Mouse (Mus musculus) midbrain, embryonic 12.5 days (tissue): ENCODE data around the gene Snap91. TPM values are rescaled to one million over a fixed set of nuclear protein-coding genes. Genes with fewer than 3 reads are reported as not detected.
A peak's percentile ranks its signal among the peaks of the same experiment; 100 is the strongest.

Source experiments
- ATAC-seq: fragments of 200-750 bp; cut with Nextera tagmentation; 2 replicates; pipeline ENCODE4 v1.8.0; 2017; ENCODE audit warnings: low read depth, moderate TSS enrichment, moderate library complexity; ENCODE audit not compliant: low FRiP score
- H3K27ac ChIP-seq: fragments of 300-500 bp; sonication (generic); replicated peaks from 2 replicates; pipeline ENCODE4 v1.5.1; 2016; ENCODE audit warnings: mild to moderate bottlenecking
- H3K27me3 ChIP-seq: fragments of 300-500 bp; sonication (generic); 2 replicates; pipeline ENCODE4 v1.6.1; 2016; ENCODE audit warnings: mild to moderate bottlenecking
- H3K36me3 ChIP-seq: fragments of 300-500 bp; sonication (generic); 2 replicates; pipeline ENCODE4 v1.6.1; 2016
- H3K4me1 ChIP-seq: fragments of 300-500 bp; sonication (generic); 2 replicates; pipeline ENCODE4 v1.6.1; 2016
- H3K4me2 ChIP-seq: fragments of 300-500 bp; sonication (generic); replicated peaks from 2 replicates; pipeline ENCODE4 v1.6.1; 2016; ENCODE audit warnings: mild to moderate bottlenecking, moderate library complexity
- H3K4me3 ChIP-seq: fragments of 300-500 bp; sonication (generic); 2 replicates; pipeline ENCODE4 v1.5.1; 2016; ENCODE audit warnings: mild to moderate bottlenecking
- H3K9ac ChIP-seq: fragments of 300-500 bp; sonication (generic); replicated peaks from 2 replicates; pipeline ENCODE4 v1.6.1; 2016; ENCODE audit warnings: mild to moderate bottlenecking, moderate library complexity
- H3K9me3 ChIP-seq: fragments of 300-500 bp; sonication (generic); 2 replicates; pipeline ENCODE4 v1.6.1; 2016; ENCODE audit warnings: mild to moderate bottlenecking
- WGBS: fragments of 180-500 bp; shearing (Covaris S2); methylation state at CpG from one replicate; pipeline ENCODE4 v1.1.7; 2016; 5-methylcytosine and 5-hydroxymethylcytosine counted together
- polyA plus RNA-seq: library from polyadenylated mRNA; unstranded; fragments of >200 nt; fragmentation: Nextera tagmentation; extraction: Ambion mirVana; gene quantifications from 2 replicates; pipeline ENCODE4 v1.2.1, GENCODE M21; 2016

Gene Snap91
- polyA plus RNA-seq, 1 experiment from 2014 or later = 39.3 TPM

DNA sequence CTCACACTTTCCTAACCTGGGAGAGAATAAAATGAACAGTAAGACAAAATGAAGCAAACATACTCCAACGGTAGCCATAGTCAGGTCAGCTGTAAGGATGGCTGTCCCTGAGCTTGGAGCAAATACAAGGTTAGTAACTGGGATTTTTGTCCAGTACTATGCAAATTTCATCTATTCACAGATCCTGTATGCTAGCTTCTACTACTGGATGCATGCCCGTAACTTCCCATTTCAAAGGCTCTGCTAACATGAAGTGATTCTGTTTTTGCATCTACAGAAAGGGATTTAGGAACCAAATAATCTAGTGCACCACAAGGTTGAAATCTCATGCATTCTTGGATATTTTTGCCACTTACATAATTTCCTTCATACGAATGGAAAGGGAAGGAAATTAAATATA lies 70.2 kb downstream of the Snap91 start:
- Histone ChIP-seq H3K27ac (no peak overlapping the region), H3K36me3 (no peaks in the 10 kb centered on the region), H3K4me2 (no peak overlapping the region), H3K4me3 (no peak overlapping the region), H3K27me3 (no peaks in the 10 kb centered on the region), H3K4me1 (0 out of 2 replicates have a peak, but pooled peaks cover 4% of the 10 kb centered on the region), H3K9me3 (no peaks in the 10 kb centered on the region), H3K9ac (no peak overlapping the region)
- no peak for ATAC-seq
- WGBS = 84% methylated on average over 3 of the region's 3 CpGs

DNA sequence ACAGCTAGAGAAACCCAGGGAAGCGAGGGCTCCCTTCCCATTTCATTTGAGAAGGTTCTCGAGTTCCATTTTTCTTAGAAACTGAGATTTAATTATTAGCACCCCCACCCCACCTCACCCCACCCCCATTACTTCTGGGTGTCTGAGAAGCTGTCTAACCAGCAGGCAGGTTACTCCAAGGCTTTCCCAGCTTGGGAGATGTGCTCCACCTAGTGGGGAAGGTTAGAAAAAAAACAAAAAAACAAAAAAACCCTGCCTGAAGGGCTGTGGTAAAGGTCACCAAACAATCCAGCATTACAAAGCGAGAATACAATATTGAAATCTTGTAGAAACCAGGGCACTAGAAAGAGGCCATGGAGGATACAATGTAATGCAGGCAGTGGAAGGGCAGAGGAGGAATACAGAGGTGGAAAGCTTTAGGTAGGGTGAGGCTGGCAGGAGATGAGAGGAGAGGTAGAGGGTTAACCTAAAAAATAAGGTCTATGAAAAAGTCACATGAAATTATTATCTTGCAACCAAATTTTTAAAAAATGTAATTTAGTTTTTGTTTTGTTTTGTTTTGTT lies 79.8 kb downstream of the Snap91 start:
- Histone ChIP-seq H3K9me3 (no peaks in the 10 kb centered on the region), H3K27ac (no peak overlapping the region), H3K4me2 (no peak overlapping the region), H3K36me3 (no peaks in the 10 kb centered on the region; the same call in 1 of the 2 replicates), H3K4me1 (no peaks in the 10 kb centered on the region), H3K4me3 (no peak overlapping the region), H3K27me3 (no peaks in the 10 kb centered on the region), H3K9ac (no peak overlapping the region)
- peak; percentile 56; the same call in 1 of the 2 replicates for ATAC-seq
- WGBS = 22% methylated on average over 3 of the region's 3 CpGs

DNA sequence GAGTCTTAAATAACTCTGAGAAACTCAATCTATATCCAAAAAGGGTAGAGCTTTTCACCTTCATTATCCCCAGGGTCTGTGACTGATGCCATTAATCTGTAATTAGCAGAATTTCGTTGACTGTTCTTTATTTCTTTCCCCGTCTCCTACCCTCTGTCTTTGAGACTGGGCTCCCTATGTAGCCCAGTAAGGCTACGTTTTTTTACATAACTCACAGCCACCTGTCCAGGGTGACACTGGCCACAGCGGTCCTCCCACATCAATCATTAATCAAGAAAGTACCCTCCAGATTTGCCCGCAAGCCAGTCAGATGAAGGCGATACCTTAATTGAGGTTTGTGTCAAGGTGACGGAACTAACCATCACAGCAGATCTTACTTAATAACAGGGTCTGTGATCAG lies 81.4 kb downstream of the Snap91 start:
- H3K9ac ChIP-seq = no peak overlapping the region
- WGBS = 85% methylated on average over 7 of the region's 7 CpGs
- no peaks in the 10 kb centered on the region for H3K36me3 ChIP-seq
- ATAC-seq = no peak
- H3K4me1 ChIP-seq = no peaks in the 10 kb centered on the region
- no peaks in the 10 kb centered on the region for H3K27me3 ChIP-seq
- H3K4me3 ChIP-seq = no peak overlapping the region
- H3K4me2 ChIP-seq = no peak overlapping the region
- no peaks in the 10 kb centered on the region for H3K9me3 ChIP-seq
- H3K27ac ChIP-seq = no peak overlapping the region

DNA sequence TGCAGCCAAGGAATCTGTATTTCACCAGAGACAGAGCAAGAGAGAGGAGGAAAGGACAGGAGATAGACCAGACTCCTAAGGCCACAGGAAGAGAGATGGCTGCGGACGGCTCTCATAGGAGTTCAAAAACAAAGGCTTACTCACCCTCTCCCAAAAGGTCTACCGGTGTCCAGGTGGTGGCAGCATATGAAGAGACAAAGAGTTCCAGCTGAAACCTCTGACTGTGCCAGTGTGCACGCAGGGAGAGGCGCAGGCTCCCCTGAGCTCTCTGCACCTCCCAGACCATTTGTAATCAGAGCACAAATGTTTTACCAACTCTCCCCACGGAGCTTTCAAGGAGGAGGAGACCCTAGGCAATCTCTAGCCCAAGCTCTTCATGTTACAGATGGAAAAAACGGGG lies 81.8 kb downstream of the Snap91 start:
- Histone ChIP-seq H3K9ac (no peak overlapping the region), H3K9me3 (no peaks in the 10 kb centered on the region), H3K27ac (no peak overlapping the region), H3K4me2 (no peak overlapping the region), H3K36me3 (no peaks in the 10 kb centered on the region), H3K4me1 (no peaks in the 10 kb centered on the region), H3K27me3 (no peaks in the 10 kb centered on the region), H3K4me3 (no peak overlapping the region)
- 46% methylated on average over 7 of the region's 7 CpGs for WGBS
- no peak for ATAC-seq

DNA sequence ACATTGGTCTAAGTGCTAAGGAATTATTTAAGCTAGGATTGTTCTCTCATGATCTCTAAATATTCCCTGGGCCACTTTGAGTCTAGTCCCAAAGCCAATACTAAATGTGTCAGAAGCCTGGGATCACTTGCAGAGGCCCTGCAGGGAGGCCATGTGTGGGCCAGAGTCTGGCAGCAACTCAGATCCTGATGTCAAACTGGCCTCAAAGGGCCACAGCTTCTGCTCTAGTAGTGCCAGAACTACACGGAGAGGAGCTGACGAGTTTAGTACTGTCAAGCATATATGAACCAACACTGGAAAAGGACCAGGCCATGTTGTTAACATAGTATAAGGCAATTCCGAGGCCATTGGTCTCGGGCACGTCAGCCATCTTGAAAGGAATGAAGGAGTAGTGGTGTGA lies 82.3 kb downstream of the Snap91 start:
- Histone ChIP-seq H3K36me3 (no peaks in the 10 kb centered on the region), H3K4me2 (no peak overlapping the region), H3K27ac (no peak overlapping the region), H3K9ac (no peak overlapping the region), H3K4me3 (no peak overlapping the region), H3K27me3 (no peaks in the 10 kb centered on the region), H3K9me3 (no peaks in the 10 kb centered on the region), H3K4me1 (no peaks in the 10 kb centered on the region)
- 93% methylated on average over 5 of the region's 5 CpGs for WGBS
- ATAC-seq = no peak

DNA sequence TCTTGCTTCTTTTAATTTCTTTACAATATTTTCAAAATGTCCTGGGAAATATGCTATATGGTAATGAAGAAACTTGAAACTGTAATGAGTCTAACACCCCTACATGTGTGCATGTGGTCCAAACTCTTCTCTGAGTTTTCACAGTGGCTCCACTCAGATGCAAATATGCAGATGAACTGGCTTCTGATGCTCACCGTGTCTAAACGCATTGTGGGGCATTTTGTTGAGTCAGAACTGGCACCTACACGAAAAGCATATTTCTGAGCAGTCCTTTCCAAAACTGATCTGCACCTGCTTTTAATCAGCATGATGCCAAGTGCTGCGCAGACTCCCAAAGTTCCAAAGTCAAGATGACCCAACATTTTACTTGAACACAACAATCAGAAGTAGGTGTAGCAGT lies 82.9 kb downstream of the Snap91 start:
- WGBS = 87% methylated on average over 4 of the region's 4 CpGs
- ATAC-seq = no peak
- Histone ChIP-seq H3K4me2 (no peak overlapping the region), H3K9me3 (no peaks in the 10 kb centered on the region), H3K27me3 (no peaks in the 10 kb centered on the region), H3K4me3 (no peak overlapping the region), H3K4me1 (no peaks in the 10 kb centered on the region), H3K9ac (no peak overlapping the region), H3K36me3 (no peaks in the 10 kb centered on the region), H3K27ac (no peak overlapping the region)

DNA sequence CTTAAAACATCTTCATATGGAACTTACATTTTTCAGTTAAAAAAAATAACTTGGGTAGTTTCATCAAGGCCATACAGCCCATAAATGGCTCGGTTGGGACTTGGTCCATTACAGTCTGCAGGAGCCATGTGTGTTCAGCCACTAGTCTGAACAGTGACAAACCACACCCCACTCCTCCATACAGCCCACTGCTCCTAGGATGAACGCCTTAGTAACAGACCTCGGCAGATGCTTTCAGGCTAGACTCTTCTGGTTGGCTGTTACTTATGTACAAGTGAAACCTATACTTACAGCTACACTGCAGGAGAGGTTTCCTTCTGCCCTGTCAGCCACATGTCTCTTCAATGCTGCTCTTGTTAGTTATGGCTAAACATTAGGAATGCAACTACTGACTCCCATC lies 85.2 kb downstream of the Snap91 start:
- Histone ChIP-seq H3K27ac (no peak overlapping the region), H3K4me1 (no peaks in the 10 kb centered on the region), H3K4me3 (no peak overlapping the region), H3K9ac (no peak overlapping the region), H3K27me3 (no peaks in the 10 kb centered on the region), H3K4me2 (no peak overlapping the region), H3K9me3 (no peaks in the 10 kb centered on the region), H3K36me3 (no peaks in the 10 kb centered on the region)
- WGBS = 67% methylated on average over 3 of the region's 3 CpGs
- no peak for ATAC-seq

DNA sequence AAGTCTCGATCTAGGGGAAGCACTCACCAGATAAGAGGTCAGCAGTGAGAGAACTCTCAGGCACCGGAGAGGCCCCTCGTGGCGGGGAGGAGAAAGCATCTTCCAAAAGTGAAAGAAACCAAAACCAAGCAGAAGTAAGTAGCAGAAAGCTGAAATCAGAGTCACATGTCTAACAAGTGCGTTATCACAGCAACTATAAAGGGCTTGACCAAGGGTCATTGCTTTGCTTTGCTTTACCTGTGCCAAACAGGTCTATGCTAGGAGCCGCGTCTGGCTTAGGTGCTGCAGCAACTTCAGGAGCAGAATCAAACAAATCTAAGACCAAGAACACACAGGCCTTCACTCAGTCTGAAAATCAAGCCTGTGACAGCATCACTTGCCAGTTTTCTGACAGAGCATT lies 88.5 kb downstream of the Snap91 start:
- H3K4me1 ChIP-seq = no peaks in the 10 kb centered on the region
- H3K9me3 ChIP-seq = no peaks in the 10 kb centered on the region
- no peak overlapping the region for H3K4me2 ChIP-seq
- no peak for ATAC-seq
- H3K4me3 ChIP-seq = no peak overlapping the region
- H3K36me3 ChIP-seq = no peaks in the 10 kb centered on the region
- 88% methylated on average over 7 of the region's 7 CpGs for WGBS
- no peak overlapping the region for H3K9ac ChIP-seq
- H3K27me3 ChIP-seq = no peaks in the 10 kb centered on the region
- no peak overlapping the region for H3K27ac ChIP-seq

DNA sequence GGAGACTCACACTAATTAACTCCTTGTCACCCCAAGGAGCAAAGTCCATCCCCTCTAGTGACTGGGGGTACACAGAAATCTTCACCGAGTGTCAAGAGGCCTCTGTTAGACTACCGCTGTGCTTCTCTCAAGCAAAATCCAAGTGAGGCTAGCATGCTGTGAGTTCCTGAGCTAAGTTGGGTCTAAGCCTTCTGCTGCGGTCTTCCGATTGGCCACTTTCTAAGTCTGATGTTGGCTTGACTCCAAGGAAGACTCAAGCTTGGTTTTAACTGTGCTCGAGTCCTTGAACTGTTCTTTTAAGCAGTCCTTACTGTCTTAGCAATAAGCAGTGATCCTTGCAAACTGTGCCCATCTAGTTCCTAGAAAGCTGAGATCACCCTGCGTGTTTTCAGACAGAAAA lies 91.3 kb downstream of the Snap91 start:
- Histone ChIP-seq H3K9me3 (no peaks in the 10 kb centered on the region), H3K27me3 (no peaks in the 10 kb centered on the region), H3K9ac (no peak overlapping the region), H3K4me3 (no peak overlapping the region), H3K36me3 (no peaks in the 10 kb centered on the region), H3K4me2 (no peak overlapping the region), H3K4me1 (no peaks in the 10 kb centered on the region), H3K27ac (no peak overlapping the region)
- 87% methylated on average over 6 of the region's 6 CpGs for WGBS
- no peak for ATAC-seq

DNA sequence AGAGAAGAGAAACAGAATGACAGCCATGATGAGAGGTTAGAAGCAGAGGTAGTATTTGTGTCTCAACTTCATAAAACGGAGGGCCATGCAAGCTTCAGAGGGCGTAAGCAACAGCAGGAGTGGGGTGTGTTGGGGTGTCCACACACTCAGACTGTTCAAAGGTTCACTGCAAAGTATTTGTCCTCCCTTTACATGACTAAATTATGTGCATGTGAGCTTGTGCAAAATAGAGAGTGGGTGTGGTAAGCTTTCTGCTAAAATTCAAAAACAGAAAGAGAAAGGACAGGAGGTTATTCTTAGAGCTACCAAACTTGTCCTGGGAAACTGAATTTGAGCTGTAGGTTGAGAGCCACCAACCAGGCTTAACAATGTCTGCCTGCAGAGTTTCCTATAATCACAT lies 97.6 kb downstream of the Snap91 start:
- H3K27me3 ChIP-seq = no peaks in the 10 kb centered on the region
- no peaks in the 10 kb centered on the region for H3K9me3 ChIP-seq
- no peak for ATAC-seq
- no peak overlapping the region for H3K4me2 ChIP-seq
- WGBS = 88% methylated on average over 2 of the region's 2 CpGs
- H3K4me3 ChIP-seq = no peak overlapping the region
- no peak overlapping the region for H3K9ac ChIP-seq
- H3K36me3 ChIP-seq = peaks cover 4% of the 10 kb centered on the region
- H3K27ac ChIP-seq = no peak overlapping the region
- H3K4me1 ChIP-seq = no peaks in the 10 kb centered on the region

DNA sequence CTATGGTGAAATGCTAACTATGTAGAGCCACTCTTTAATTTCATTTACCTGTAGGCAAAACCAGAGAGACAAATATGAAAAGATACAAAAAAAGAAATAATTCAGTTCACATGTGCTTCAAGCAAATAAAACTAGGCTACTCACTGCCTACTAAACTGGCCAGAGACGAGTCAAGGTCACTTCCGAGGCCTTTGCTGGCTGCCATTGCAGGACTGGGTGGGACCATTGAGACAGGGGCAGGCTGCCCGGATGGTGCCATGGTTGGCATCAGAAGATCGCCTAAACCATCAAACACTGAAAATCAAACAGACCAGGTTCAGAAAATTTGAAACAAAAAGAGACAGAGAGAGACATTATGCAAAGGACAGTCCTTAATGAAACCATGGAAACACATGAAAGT lies 99.0 kb downstream of the Snap91 start:
- Histone ChIP-seq H3K9ac (no peak overlapping the region), H3K4me1 (no peaks in the 10 kb centered on the region), H3K9me3 (no peaks in the 10 kb centered on the region), H3K36me3 (peaks cover 4% of the 10 kb centered on the region), H3K4me2 (no peak overlapping the region), H3K27me3 (no peaks in the 10 kb centered on the region), H3K27ac (no peak overlapping the region), H3K4me3 (no peak overlapping the region)
- ATAC-seq = no peak
- WGBS = 89% methylated on average over 4 of the region's 4 CpGs

DNA sequence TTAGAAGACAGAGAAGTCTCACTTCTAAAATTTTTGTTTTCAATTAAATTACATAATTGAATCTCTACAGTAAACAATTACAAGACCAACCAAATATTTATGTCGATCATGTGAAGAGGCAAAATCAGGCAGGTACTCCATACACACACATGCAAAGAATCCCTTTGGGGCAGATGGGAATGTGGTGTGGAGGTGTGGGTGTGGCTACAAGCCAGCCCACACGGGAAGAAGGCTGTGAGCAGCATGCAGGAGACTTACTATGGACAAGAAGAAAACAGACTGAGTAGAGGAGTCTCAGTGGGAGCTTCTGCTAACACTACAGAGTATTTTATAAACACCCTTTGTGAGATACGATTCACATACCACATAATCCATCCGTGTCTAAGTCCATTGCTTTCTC lies 102.2 kb downstream of the Snap91 start:
- Histone ChIP-seq H3K9ac (no peak overlapping the region), H3K4me3 (no peak overlapping the region), H3K9me3 (no peaks in the 10 kb centered on the region), H3K27ac (no peak overlapping the region), H3K4me2 (no peak overlapping the region), H3K27me3 (no peaks in the 10 kb centered on the region), H3K36me3 (peaks cover 21% of the 10 kb centered on the region), H3K4me1 (no peaks in the 10 kb centered on the region)
- no peak for ATAC-seq
- 84% methylated on average over 4 of the region's 4 CpGs for WGBS

DNA sequence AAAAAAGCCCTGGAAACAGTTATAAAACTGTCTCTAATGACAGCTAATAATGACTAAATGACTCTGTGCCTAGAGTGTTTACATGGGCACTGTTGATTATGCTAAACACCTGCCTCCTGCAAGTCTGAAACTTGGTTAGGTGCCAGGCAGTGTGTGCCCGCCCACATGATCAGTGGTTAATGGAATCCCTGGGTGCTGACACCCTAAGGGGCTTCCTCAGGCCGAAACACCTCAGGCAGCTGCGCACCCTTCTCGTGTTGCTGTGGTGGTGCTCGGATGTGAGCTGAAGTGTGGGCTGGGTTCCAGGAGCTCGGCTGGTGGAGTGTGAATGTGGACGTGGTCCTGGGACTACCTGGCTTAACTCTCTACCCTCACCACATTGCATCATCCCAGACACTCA lies 103.1 kb downstream of the Snap91 start:
- H3K4me3 ChIP-seq = no peak overlapping the region
- H3K9ac ChIP-seq = no peak overlapping the region
- peaks cover 25% of the 10 kb centered on the region for H3K36me3 ChIP-seq
- no peak overlapping the region for H3K4me2 ChIP-seq
- no peak for ATAC-seq
- no peak overlapping the region for H3K27ac ChIP-seq
- WGBS = 81% methylated on average over 7 of the region's 7 CpGs
- H3K27me3 ChIP-seq = no peaks in the 10 kb centered on the region
- no peaks in the 10 kb centered on the region for H3K9me3 ChIP-seq
- H3K4me1 ChIP-seq = no peaks in the 10 kb centered on the region
